Mouse (Mus musculus) myocyte (in vitro differentiated cells): ENCODE measurements around the gene Eid2.

Experiments used
- CEBPB ChIP-seq: IDR thresholded peaks from 2 replicates; pipeline ENCODE4 v1.6.1; 2011; ENCODE audit warnings: mild to moderate bottlenecking, moderate library complexity; ENCODE audit not compliant: poor library complexity, insufficient read depth, severe bottlenecking
- E2F4 ChIP-seq: IDR thresholded peaks from one replicate; pipeline ENCODE4 v1.6.1; 2011; ENCODE audit warnings: mild to moderate bottlenecking, control low read depth, moderate library complexity; ENCODE audit not compliant: insufficient read depth
- MAX ChIP-seq: IDR thresholded peaks from one replicate; pipeline ENCODE4 v1.6.1; 2011; ENCODE audit warnings: low read depth, mild to moderate bottlenecking, control low read depth
- MYOD1 ChIP-seq, 3 experiments: IDR thresholded peaks; one replicate each; pipeline ENCODE4 v1.6.1; 2011; ENCODE audit warnings: control low read depth in 2 of 3, low read depth in 2 of 3, mild to moderate bottlenecking in 2 of 3, moderate library complexity in 1 of 3; ENCODE audit not compliant: insufficient read length in 2 of 3, control insufficient read depth in 1 of 3
- MYOG ChIP-seq, 3 experiments: IDR thresholded peaks; one replicate each; pipeline ENCODE4 v1.6.1; 2011; ENCODE audit warnings: control low read depth in 2 of 3, low read depth in 2 of 3, mild to moderate bottlenecking in 2 of 3; ENCODE audit not compliant: insufficient read length in 2 of 3, control insufficient read depth in 1 of 3, insufficient read depth in 1 of 3
- POLR2A ChIP-seq: IDR thresholded peaks from one replicate; pipeline ENCODE4 v1.6.1; 2011; ENCODE audit warnings: low read depth, mild to moderate bottlenecking, control low read depth, moderate library complexity; ENCODE audit not compliant: insufficient read length
- POLR2AphosphoS2 ChIP-seq: IDR thresholded peaks from one replicate; pipeline ENCODE4 v1.6.1; 2011; ENCODE audit warnings: low read depth, control low read depth; ENCODE audit not compliant: insufficient read length
- REST ChIP-seq: IDR thresholded peaks from one replicate; pipeline ENCODE4 v1.6.1; 2011; ENCODE audit warnings: mild to moderate bottlenecking, control low read depth, moderate library complexity; ENCODE audit not compliant: insufficient read depth, insufficient read length
- SRF ChIP-seq: IDR thresholded peaks from one replicate; pipeline ENCODE4 v1.6.1; 2011; ENCODE audit warnings: low read depth; ENCODE audit not compliant: control insufficient read depth, insufficient read length
- TCF12 ChIP-seq: IDR thresholded peaks from one replicate; pipeline ENCODE4 v1.6.1; 2011; ENCODE audit warnings: mild to moderate bottlenecking, control low read depth; ENCODE audit not compliant: poor library complexity, insufficient read depth, severe bottlenecking
- TCF3 ChIP-seq: IDR thresholded peaks from one replicate; pipeline ENCODE4 v1.6.1; 2011; ENCODE audit warnings: low read depth, control low read depth; ENCODE audit not compliant: insufficient read length

DNA sequence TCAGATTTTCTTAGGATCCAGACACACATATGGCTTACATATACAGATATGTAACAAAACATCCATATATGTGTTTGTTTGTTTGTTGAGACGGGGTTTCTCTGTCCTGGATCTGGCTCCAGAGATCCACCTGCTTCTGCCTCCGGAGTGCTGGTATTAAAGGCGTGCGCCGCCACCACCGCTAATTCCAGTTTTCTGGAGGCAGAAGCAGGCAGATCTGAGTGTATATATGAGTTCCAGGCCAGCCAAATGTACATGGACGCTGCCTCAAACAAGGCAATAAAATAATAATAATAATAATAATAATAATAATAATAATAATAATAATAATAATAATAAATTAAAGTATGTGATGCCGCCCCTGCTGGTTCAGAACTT is 9.5 kb downstream of the Eid2 start:
- no peak for TF ChIP-seq POLR2A
- no peak for TF ChIP-seq TCF3
- TF ChIP-seq MYOD1 (IDR thresholded peaks at IDR 0.05; ENCODE audit: control insufficient read depth in 1 of 3, insufficient read length in 2 of 3, low read depth in 2 of 3) = no peak
- no peak for TF ChIP-seq E2F4
- no peak for TF ChIP-seq REST
- no peak for TF ChIP-seq CEBPB
- TF ChIP-seq SRF = no peak
- no peak for TF ChIP-seq TCF12
- TF ChIP-seq MAX = no peak
- TF ChIP-seq POLR2AphosphoS2 = no peak
- TF ChIP-seq MYOG (IDR thresholded peaks at IDR 0.05; ENCODE audit: control insufficient read depth in 1 of 3, insufficient read depth in 1 of 3, insufficient read length in 2 of 3, low read depth in 2 of 3) = no peak
